Mouse (Mus musculus): ENCODE measurements around the gene Spag16. TPM values are rescaled to one million over a fixed set of nuclear protein-coding genes. Genes with fewer than 3 reads are reported as not detected.

Spag16 gene
- 5.8 TPM for polyA plus RNA-seq (2014; fragmentation: Illumina TruSeq; extraction: RNeasy Lipid Tissue Mini Kit (QIAGEN cat#74804); ENCODE audit: low read depth, low replicate concordance)

DNA sequence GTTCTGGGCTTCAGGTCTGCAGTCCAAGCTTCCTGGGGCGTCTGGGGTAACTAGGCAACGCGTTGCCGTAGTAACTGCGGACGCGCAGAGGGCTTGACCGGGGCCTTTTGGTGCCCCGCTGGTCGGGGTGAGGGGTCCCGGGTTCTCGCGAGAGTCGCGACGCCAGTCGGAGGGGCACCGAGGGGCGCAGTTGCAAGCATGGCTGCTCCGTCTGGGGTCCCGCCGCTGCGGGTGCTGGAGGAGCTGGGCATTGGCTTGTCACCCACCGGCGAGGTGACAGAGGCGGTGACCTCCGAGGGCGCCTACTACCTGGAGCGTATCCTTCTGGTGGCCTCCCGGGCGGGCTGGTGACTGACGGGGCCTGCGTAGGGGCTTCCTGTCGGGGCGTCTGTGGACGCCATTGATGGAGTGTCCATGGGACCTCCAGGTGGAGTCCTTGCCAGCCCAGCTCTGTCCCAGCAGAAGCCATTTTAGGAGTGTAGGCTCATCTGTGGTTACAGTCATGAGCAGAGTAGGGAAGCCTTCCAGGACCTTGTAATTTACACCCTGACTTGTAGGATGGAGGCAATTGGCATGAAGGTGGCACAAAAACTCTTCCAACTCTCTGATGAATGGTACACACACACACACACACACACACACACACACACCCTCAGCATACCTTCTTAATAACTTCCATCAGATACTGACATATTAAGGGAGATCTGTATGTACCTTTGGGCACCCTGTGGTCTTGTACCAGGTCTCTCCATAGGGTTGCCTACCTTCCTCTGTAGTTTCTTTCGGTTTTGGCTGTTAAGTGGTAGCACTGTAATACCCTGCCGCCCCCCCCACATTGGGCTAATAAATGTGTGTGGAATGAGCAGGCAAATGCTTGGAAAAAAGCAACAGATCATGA, at the start of gene Spag16:
Gene Spag16 (plus strand): TSS at position 165 of the 898 bp plus-strand sequence.

GRCm38 (mm10) chr1:70725655-70726066, 898.9 kb downstream of the Spag16 start, which contains the start of gene Vwc2l:
Gene Vwc2l, plus strand, starts transcription at chr1:70725715.

Other genes starting within 250 kb of the Spag16 start
- 2.2 TPM for gene Ikzf2, start 139.7 kb upstream of the Spag16 start, polyA plus RNA-seq (2014; fragmentation: Illumina TruSeq; extraction: RNeasy Lipid Tissue Mini Kit (QIAGEN cat#74804); ENCODE audit: low read depth, low replicate concordance)

Measured in adipose tissue, adult 10 weeks (tissue).